Mouse (Mus musculus) hindbrain, postnatal 0 days (tissue): Measurements from ENCODE around the gene Gm21992. TPM values are rescaled to one million over a fixed set of nuclear protein-coding genes. Genes with fewer than 3 reads are reported as not detected.

Source experiments
- ATAC-seq: fragments of 200-750 bp; cut with Nextera tagmentation; 2 replicates; pipeline ENCODE4 v1.8.0; 2017; ENCODE audit warnings: mild to moderate bottlenecking, moderate TSS enrichment, moderate library complexity
- DNase-seq: peaks from one replicate; pipeline ENCODE4 v3.0.0-alpha.2; 2015; ENCODE audit warnings: low spot score
- H3K27ac ChIP-seq: fragments of 300-500 bp; sonication (generic); 2 replicates; pipeline ENCODE4 v1.5.1; 2014; ENCODE audit warnings: mild to moderate bottlenecking
- H3K27me3 ChIP-seq: fragments of 300-500 bp; sonication (generic); 2 replicates; pipeline ENCODE4 v1.6.1; 2014; ENCODE audit warnings: low read length, mixed read lengths; ENCODE audit not compliant: insufficient read depth
- H3K36me3 ChIP-seq: fragments of 300-500 bp; sonication (generic); 2 replicates; pipeline ENCODE4 v1.6.1; 2014; ENCODE audit warnings: low read length, mixed read lengths; ENCODE audit not compliant: insufficient read depth
- H3K4me1 ChIP-seq: fragments of 300-500 bp; sonication (generic); 2 replicates; pipeline ENCODE4 v1.6.1; 2014; ENCODE audit warnings: antibody characterized with exemption, low read length, mixed read lengths; ENCODE audit not compliant: insufficient read depth
- H3K4me2 ChIP-seq: fragments of 300-500 bp; sonication (generic); 2 replicates; pipeline ENCODE4 v1.6.1; 2014; ENCODE audit warnings: low read depth, mild to moderate bottlenecking, low read length, moderate library complexity, mixed read lengths
- H3K4me3 ChIP-seq: fragments of 300-500 bp; sonication (generic); 2 replicates; pipeline ENCODE4 v1.5.1; 2014; ENCODE audit warnings: low read length
- H3K9ac ChIP-seq: fragments of 300-500 bp; sonication (generic); replicated peaks from 2 replicates; pipeline ENCODE4 v1.6.1; 2014; ENCODE audit warnings: mild to moderate bottlenecking, low read length, moderate library complexity, mixed read lengths
- H3K9me3 ChIP-seq: fragments of 300-500 bp; sonication (generic); 2 replicates; pipeline ENCODE4 v1.6.1; 2016; ENCODE audit warnings: low read length, mixed read lengths
- CTCF ChIP-seq: IDR thresholded peaks from 2 replicates; pipeline ENCODE4 v1.5.1; 2016; ENCODE audit warnings: antibody characterized with exemption, control low read depth, low read depth
- WGBS: fragments of 180-500 bp; shearing (Covaris S2); extraction: QIAGEN DNeasy Blood & Tissue Kit; methylation state at CpG from one replicate; pipeline ENCODE4 v1.1.7; 2014; 5-methylcytosine and 5-hydroxymethylcytosine counted together
- polyA plus RNA-seq: library from polyadenylated mRNA; unstranded; fragments of >200 nt; fragmentation: Nextera tagmentation; extraction: Ambion mirVana; gene quantifications from 2 replicates; pipeline ENCODE4 v1.2.1, GENCODE M21; 2015
- total RNA-seq: library from RNA; depleted of rRNA; stranded (reverse); fragments of >200 nt; gene quantifications from 2 replicates; pipeline ENCODE4 v1.2.3, GENCODE M21; 2014

Gene Gm21992
- total and polyA plus RNA-seq, 2 experiments from 2014 or later = 9.8 to 11.9 TPM

DNA sequence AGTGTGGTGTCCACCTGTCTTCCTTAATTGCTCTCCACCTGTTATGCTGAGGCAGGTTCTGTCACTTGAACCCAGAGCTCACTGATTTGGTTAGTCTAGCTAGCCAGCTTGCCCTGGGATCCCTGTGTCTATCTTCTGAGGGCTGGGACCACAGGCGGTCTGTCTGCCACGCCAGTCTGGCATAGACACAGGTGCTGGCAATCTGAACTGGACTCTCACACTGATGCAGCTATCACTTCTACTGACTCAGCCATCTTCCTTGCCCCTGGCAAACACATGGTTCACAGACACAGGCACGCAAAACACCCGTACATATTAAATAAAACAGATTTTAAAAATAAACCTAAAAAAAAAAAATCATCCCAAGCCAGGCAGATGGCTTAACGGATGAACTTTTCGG is 25.6 kb upstream of the Gm21992 start:
- DNase-seq (no peak), ATAC-seq (no peak)
- no peak overlapping the region for H3K27ac ChIP-seq
- no peak for TF ChIP-seq CTCF
- no peaks in the 10 kb centered on the region for H3K9me3 ChIP-seq
- no peak overlapping the region for H3K4me2 ChIP-seq
- H3K4me3 ChIP-seq = no peak overlapping the region
- H3K27me3 ChIP-seq = peaks cover 13% of the 10 kb centered on the region; the same call in 1 of the 2 replicates
- 86% methylated on average over 6 of the region's 6 CpGs for WGBS
- no peak overlapping the region for H3K9ac ChIP-seq
- peaks cover 6% of the 10 kb centered on the region; the same call in 1 of the 2 replicates for H3K4me1 ChIP-seq
- no peaks in the 10 kb centered on the region; the same call in 1 of the 2 replicates for H3K36me3 ChIP-seq

DNA sequence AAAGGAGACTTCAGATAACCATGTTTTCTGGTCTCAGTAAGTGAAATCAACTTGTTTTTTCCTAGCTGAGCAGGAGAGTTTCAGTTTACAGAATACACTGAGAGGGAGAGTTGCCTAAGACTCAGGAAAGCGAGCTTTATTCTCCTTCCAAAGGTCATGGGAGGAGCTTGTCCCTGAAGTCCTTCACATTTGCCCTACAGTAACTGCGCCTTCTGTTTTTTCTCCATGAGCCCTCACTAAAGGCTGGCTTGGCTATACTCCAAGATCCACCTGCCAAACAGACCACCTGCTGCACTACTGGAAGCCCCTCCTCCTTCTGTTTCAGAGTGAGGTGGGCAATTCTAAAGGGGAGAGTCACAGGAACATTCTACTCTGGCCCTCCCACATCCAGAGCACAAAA is 24.7 kb upstream of the Gm21992 start:
- Histone ChIP-seq H3K4me2 (no peak overlapping the region), H3K9ac (no peak overlapping the region), H3K36me3 (no peaks in the 10 kb centered on the region; the same call in 1 of the 2 replicates), H3K27me3 (peaks cover 11% of the 10 kb centered on the region; the same call in 1 of the 2 replicates), H3K27ac (no peak overlapping the region), H3K4me1 (peaks cover 6% of the 10 kb centered on the region; the same call in 1 of the 2 replicates), H3K9me3 (no peaks in the 10 kb centered on the region), H3K4me3 (no peak overlapping the region)
- WGBS = 72% methylated on average over 2 of the region's 2 CpGs
- ATAC-seq = no peak
- TF ChIP-seq CTCF = no peak
- no peak for DNase-seq

DNA sequence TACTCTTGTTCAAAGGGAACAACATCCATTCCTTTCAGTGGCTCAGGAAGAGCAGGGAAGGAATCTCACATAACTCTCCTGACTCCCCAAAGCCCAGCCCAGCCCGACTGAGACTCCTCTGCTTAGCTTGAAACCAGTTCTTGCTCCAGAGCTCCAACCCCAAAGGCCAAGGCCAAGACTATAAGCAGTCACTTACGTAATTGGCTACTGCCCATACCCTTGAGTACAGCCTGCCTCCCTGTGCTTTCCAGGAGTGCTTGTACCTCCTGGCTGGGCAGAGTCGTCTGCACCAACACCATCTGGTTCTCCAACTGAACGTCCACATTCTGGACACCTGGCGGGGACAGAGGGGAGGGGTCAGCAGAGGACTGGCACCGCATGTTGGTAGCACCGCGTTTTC is 22.6 kb upstream of the Gm21992 start:
- H3K36me3 ChIP-seq = no peaks in the 10 kb centered on the region; the same call in 1 of the 2 replicates
- no peak overlapping the region for H3K4me2 ChIP-seq
- H3K4me1 ChIP-seq = peaks cover 9% of the 10 kb centered on the region; the same call in 1 of the 2 replicates
- no peaks in the 10 kb centered on the region for H3K9me3 ChIP-seq
- no peak for ATAC-seq
- no peak overlapping the region for H3K27ac ChIP-seq
- no peak for DNase-seq
- TF ChIP-seq CTCF = no peak
- 80% methylated on average over 8 of the region's 8 CpGs for WGBS
- H3K9ac ChIP-seq = no peak overlapping the region
- no peaks in the 10 kb centered on the region for H3K27me3 ChIP-seq
- no peak overlapping the region for H3K4me3 ChIP-seq

DNA sequence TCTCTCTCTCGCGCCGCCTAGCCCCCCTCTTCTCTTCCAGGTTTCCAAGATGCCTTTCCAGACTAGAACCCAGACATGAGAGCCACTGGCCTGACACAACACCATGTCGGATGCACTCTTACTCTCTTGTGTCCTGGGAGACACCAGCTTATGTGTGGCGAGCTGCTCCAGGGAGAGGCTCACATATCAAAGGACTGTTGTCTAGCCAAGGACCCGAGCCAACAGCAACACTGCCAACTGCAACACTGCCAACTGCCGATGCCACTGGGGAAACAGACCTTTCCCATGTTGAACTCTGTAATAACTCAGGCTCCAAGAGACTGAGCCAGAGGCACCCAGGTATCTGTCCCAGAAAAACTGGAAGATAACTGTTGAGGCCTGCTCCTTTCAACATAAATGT is 17.7 kb upstream of the Gm21992 start:
- Histone ChIP-seq H3K4me2 (no peak overlapping the region), H3K9me3 (no peaks in the 10 kb centered on the region), H3K9ac (no peak overlapping the region), H3K4me3 (no peak overlapping the region), H3K36me3 (peaks cover 8% of the 10 kb centered on the region; the same call in 1 of the 2 replicates), H3K27me3 (no peaks in the 10 kb centered on the region), H3K4me1 (0 out of 2 replicates have a peak, but pooled peaks cover 3% of the 10 kb centered on the region), H3K27ac (0 out of 2 replicates have a peak overlapping the region, but pooled peaks have one; percentile 15)
- DNase-seq = peak; percentile 70
- peak; percentile 76 for ATAC-seq
- TF ChIP-seq CTCF = 0 out of 2 replicates have a peak, but pooled peaks have one; percentile 4
- 45% methylated on average over 7 of the region's 7 CpGs for WGBS

DNA sequence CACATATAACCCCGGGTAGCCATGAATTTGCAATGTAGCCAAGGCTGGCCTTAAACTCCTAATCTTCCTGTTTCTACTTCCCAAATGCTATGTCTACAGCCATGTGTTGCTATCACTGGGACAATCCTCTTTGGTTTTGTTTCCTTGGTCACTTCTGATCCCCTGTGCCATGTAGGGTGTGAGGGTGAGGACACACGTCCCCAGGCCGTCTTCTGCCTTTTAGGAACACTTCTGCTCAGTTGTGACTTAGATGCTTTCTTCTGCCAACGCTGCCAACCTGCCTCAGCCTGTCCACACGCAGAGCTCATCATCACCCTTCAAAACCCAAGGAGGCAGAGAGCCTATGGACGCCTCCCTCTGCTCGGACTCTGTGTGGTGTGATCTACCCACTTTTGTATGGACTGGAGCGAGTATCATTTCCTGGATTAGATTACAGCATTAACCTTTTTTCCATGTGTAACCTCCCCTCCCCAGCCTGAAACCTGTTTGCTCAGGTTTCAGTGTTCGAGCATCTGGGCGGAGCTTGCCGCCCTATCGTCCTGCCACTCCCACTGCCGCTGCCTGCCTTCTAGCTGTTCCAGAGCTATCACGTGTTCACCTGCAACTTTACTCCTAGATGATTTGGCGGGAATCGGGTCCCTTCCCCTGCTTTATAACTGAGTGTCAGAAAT is 17.2 kb upstream of the Gm21992 start:
- TF ChIP-seq CTCF = no peak
- Histone ChIP-seq H3K4me1 (0 out of 2 replicates have a peak, but pooled peaks cover 3% of the 10 kb centered on the region), H3K9ac (no peak overlapping the region), H3K27ac (no peak overlapping the region), H3K27me3 (no peaks in the 10 kb centered on the region), H3K9me3 (no peaks in the 10 kb centered on the region), H3K36me3 (peaks cover 8% of the 10 kb centered on the region; the same call in 1 of the 2 replicates), H3K4me3 (no peak overlapping the region), H3K4me2 (no peak overlapping the region)
- ATAC-seq (no peak), DNase-seq (no peak)
- 65% methylated on average over 16 of the region's 16 CpGs for WGBS

DNA sequence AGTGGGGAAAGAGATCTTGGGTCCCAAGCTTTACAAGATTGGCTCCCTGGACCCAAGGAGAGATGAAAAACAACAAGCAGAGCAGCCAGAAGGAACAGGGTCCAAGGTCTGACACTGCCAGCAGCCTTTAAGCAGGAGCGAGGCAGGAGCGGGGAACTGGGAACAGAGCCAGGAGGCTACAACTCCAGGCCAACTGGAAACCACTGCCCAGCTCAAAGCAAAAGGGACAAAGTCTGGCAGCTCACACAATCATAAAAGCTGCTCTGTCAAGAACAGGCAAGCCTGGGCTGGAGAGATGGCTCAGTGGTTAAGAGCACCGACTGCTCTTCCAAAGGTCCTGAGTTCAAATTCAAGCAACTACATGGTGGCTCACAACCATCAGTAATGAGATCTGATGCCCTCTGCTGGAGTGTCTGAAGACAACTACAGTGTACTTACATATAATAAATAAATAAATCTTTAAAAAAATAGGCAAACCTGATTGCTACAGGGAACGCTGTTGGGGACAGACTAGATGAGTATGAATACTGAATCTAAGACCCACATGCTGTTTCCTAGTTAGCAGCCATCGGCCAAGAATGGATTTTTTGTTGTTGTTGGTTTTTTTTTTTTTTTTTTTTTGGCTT is 9.4 kb upstream of the Gm21992 start:
- no peaks in the 10 kb centered on the region for H3K9me3 ChIP-seq
- peaks cover 8% of the 10 kb centered on the region; the same call in 1 of the 2 replicates for H3K36me3 ChIP-seq
- no peaks in the 10 kb centered on the region for H3K4me1 ChIP-seq
- no peak overlapping the region for H3K4me3 ChIP-seq
- peak; percentile 88 for DNase-seq
- peak; percentile 92 for ATAC-seq
- H3K9ac ChIP-seq = no peak overlapping the region
- TF ChIP-seq CTCF = peak; percentile 40
- H3K27me3 ChIP-seq = no peaks in the 10 kb centered on the region
- H3K4me2 ChIP-seq = no peak overlapping the region
- 46% methylated on average over 5 of the region's 5 CpGs for WGBS
- H3K27ac ChIP-seq = no peak overlapping the region
